Mouse (Mus musculus) thymus, adult 2 months (tissue): Measurements from ENCODE around the gene Gm609.

ENCODE experiments used
- CTCF ChIP-seq: fragments of 200-500 bp; IDR thresholded peaks from 2 replicates; pipeline ENCODE4 v1.5.1; 2012; ENCODE audit warnings: mild to moderate bottlenecking, control low read depth, low read length, moderate library complexity, borderline replicate concordance; ENCODE audit not compliant: control insufficient read depth, poor library complexity, insufficient read depth; ENCODE audit errors: extremely low read depth
- POLR2A ChIP-seq: fragments of 200-500 bp; IDR thresholded peaks from 2 replicates; pipeline ENCODE4 v1.6.1; 2012; ENCODE audit warnings: mild to moderate bottlenecking, low read length, control low read depth, moderate library complexity; ENCODE audit not compliant: control insufficient read depth, poor library complexity, insufficient read depth; ENCODE audit errors: extremely low read depth

GRCm38 (mm10) chr16:45376812-45377211, 116.0 kb downstream of the Gm609 start:
- TF ChIP-seq POLR2A (no peak), CTCF (no peak)
